Mouse (Mus musculus) hindbrain, embryonic 12.5 days (tissue): ENCODE measurements around the gene Map7d3. TPM values are rescaled to one million over a fixed set of nuclear protein-coding genes. Genes with fewer than 3 reads are reported as not detected.

Experiments used
- ATAC-seq: fragments of 200-750 bp; cut with Nextera tagmentation; 2 replicates; pipeline ENCODE4 v1.8.0; 2017; ENCODE audit warnings: moderate TSS enrichment; ENCODE audit not compliant: low FRiP score
- H3K27ac ChIP-seq: fragments of 300-500 bp; sonication (generic); 2 replicates; pipeline ENCODE4 v1.5.1; 2016; ENCODE audit warnings: mild to moderate bottlenecking
- H3K27me3 ChIP-seq: fragments of 300-500 bp; sonication (generic); 2 replicates; pipeline ENCODE4 v1.6.1; 2016; ENCODE audit warnings: mild to moderate bottlenecking
- H3K36me3 ChIP-seq: fragments of 300-500 bp; sonication (generic); 2 replicates; pipeline ENCODE4 v1.6.1; 2016; ENCODE audit warnings: mild to moderate bottlenecking
- H3K4me1 ChIP-seq: fragments of 300-500 bp; sonication (generic); 2 replicates; pipeline ENCODE4 v1.6.1; 2016
- H3K4me2 ChIP-seq: fragments of 300-500 bp; sonication (generic); replicated peaks from 2 replicates; pipeline ENCODE4 v1.6.1; 2016; ENCODE audit warnings: mild to moderate bottlenecking
- H3K4me3 ChIP-seq: fragments of 300-500 bp; sonication (generic); 2 replicates; pipeline ENCODE4 v1.5.1; 2016; ENCODE audit warnings: mild to moderate bottlenecking
- H3K9ac ChIP-seq: fragments of 300-500 bp; sonication (generic); 2 replicates; pipeline ENCODE4 v1.6.1; 2016; ENCODE audit warnings: mild to moderate bottlenecking, moderate library complexity
- H3K9me3 ChIP-seq: fragments of 300-500 bp; sonication (generic); replicated peaks from 2 replicates; pipeline ENCODE4 v1.6.1; 2016; ENCODE audit warnings: mild to moderate bottlenecking
- WGBS: fragments of 180-500 bp; shearing (Covaris S2); methylation state at CpG from one replicate; pipeline ENCODE4 v1.1.7; 2016; 5-methylcytosine and 5-hydroxymethylcytosine counted together
- polyA plus RNA-seq: library from polyadenylated mRNA; unstranded; fragments of >200 nt; fragmentation: Nextera tagmentation; extraction: Ambion mirVana; gene quantifications from 2 replicates; pipeline ENCODE4 v1.2.1, GENCODE M21; 2016

Gene Map7d3
- polyA plus RNA-seq, 1 experiment from 2014 or later, result 2.4 TPM

GRCm38 (mm10) chrX:56769838-56770237 lies 52.3 kb downstream of the Map7d3 start:
- Histone ChIP-seq H3K4me2 (no peak overlapping the region), H3K27ac (no peak overlapping the region), H3K4me3 (no peak overlapping the region), H3K4me1 (no peaks in the 10 kb centered on the region), H3K9ac (no peak overlapping the region), H3K36me3 (no peaks in the 10 kb centered on the region), H3K9me3 (no peaks in the 10 kb centered on the region), H3K27me3 (no peaks in the 10 kb centered on the region)
- ATAC-seq, result no peak

GRCm38 (mm10) chrX:56760257-56760760 lies 61.8 kb downstream of the Map7d3 start:
- Histone ChIP-seq H3K27ac (no peak overlapping the region), H3K36me3 (no peaks in the 10 kb centered on the region), H3K9me3 (no peaks in the 10 kb centered on the region), H3K4me2 (no peak overlapping the region), H3K4me1 (no peaks in the 10 kb centered on the region), H3K27me3 (no peaks in the 10 kb centered on the region), H3K9ac (no peak overlapping the region), H3K4me3 (no peak overlapping the region)
- WGBS, result 91% methylated on average over 3 of the region's 3 CpGs
- ATAC-seq, result no peak

GRCm38 (mm10) chrX:56756352-56756751 lies 65.8 kb downstream of the Map7d3 start:
- Histone ChIP-seq H3K9me3 (no peaks in the 10 kb centered on the region), H3K27ac (no peak overlapping the region), H3K36me3 (no peaks in the 10 kb centered on the region), H3K4me2 (no peak overlapping the region), H3K27me3 (no peaks in the 10 kb centered on the region), H3K9ac (no peak overlapping the region), H3K4me1 (no peaks in the 10 kb centered on the region), H3K4me3 (no peak overlapping the region)
- ATAC-seq, result no peak
- 84% methylated on average over 7 of the region's 7 CpGs for WGBS

- no peak overlapping the region for H3K9ac ChIP-seq
- no peaks in the 10 kb centered on the region for H3K27me3 ChIP-seq
- WGBS, result 53% methylated on average over 2 of the region's 2 CpGs
- H3K4me3 ChIP-seq, result no peak overlapping the region
- H3K4me1 ChIP-seq, result no peaks in the 10 kb centered on the region
- ATAC-seq, result no peak
- H3K4me2 ChIP-seq, result no peak overlapping the region
- H3K9me3 ChIP-seq, result no peaks in the 10 kb centered on the region
- no peaks in the 10 kb centered on the region for H3K36me3 ChIP-seq
- H3K27ac ChIP-seq, result no peak overlapping the region
Observed at GRCm38 (mm10) chrX:56755646-56756045, 66.5 kb downstream of the Map7d3 start.

- H3K9me3 ChIP-seq, result no peaks in the 10 kb centered on the region
- no peaks in the 10 kb centered on the region for H3K4me1 ChIP-seq
- H3K9ac ChIP-seq, result no peak overlapping the region
- H3K4me2 ChIP-seq, result no peak overlapping the region
- no peak overlapping the region for H3K4me3 ChIP-seq
- no peak overlapping the region for H3K27ac ChIP-seq
- no peaks in the 10 kb centered on the region for H3K36me3 ChIP-seq
- no peak for ATAC-seq
- H3K27me3 ChIP-seq, result no peaks in the 10 kb centered on the region
- 84% methylated on average over 8 of the region's 8 CpGs for WGBS
Observed at GRCm38 (mm10) chrX:56753317-56754289, 68.5 kb downstream of the Map7d3 start.

- 76% methylated on average over 6 of the region's 6 CpGs for WGBS
- H3K27me3 ChIP-seq, result no peaks in the 10 kb centered on the region
- H3K36me3 ChIP-seq, result no peaks in the 10 kb centered on the region
- H3K27ac ChIP-seq, result no peak overlapping the region
- H3K4me1 ChIP-seq, result no peaks in the 10 kb centered on the region
- H3K4me3 ChIP-seq, result no peak overlapping the region
- no peak overlapping the region for H3K9ac ChIP-seq
- no peak for ATAC-seq
- no peak overlapping the region for H3K4me2 ChIP-seq
- no peaks in the 10 kb centered on the region for H3K9me3 ChIP-seq
Observed at GRCm38 (mm10) chrX:56752144-56752543, 70.0 kb downstream of the Map7d3 start.

- no peak overlapping the region for H3K27ac ChIP-seq
- H3K27me3 ChIP-seq, result no peaks in the 10 kb centered on the region
- H3K9ac ChIP-seq, result no peak overlapping the region
- 61% methylated on average over 4 of the region's 4 CpGs for WGBS
- H3K4me2 ChIP-seq, result no peak overlapping the region
- ATAC-seq, result no peak
- no peak overlapping the region for H3K4me3 ChIP-seq
- no peaks in the 10 kb centered on the region for H3K9me3 ChIP-seq
- no peaks in the 10 kb centered on the region for H3K36me3 ChIP-seq
- no peaks in the 10 kb centered on the region for H3K4me1 ChIP-seq
Observed at GRCm38 (mm10) chrX:56751536-56751935, 70.6 kb downstream of the Map7d3 start.

Other genes with a start within 250 kb of the Map7d3 start
- gene Mmgt1, start 224.3 kb downstream of the Map7d3 start, polyA plus RNA-seq, result 49.1 and 50.2 TPM in 2 replicates
- gene Slc9a6, start 212.6 kb downstream of the Map7d3 start, polyA plus RNA-seq, result 35.9 and 38.4 TPM in 2 replicates
- gene Fhl1, start 90.5 kb downstream of the Map7d3 start, polyA plus RNA-seq, result 81.7 and 87.1 TPM in 2 replicates
- not detected in 2 replicates for gene Adgrg4, start 47.8 kb upstream of the Map7d3 start, polyA plus RNA-seq
- gene Brs3, start 220.7 kb upstream of the Map7d3 start, polyA plus RNA-seq, result not detected in 2 replicates
- 93.0 and 102 TPM in 2 replicates for gene Htatsf1, start 231.3 kb upstream of the Map7d3 start, polyA plus RNA-seq